Mouse (Mus musculus): ENCODE results near the gene Gas7. TPM values are rescaled to one million over a fixed set of nuclear protein-coding genes. Genes with fewer than 3 reads are reported as not detected.

The Gas7 gene
- polyA plus RNA-seq (2015; fragmentation: Nextera tagmentation; extraction: Ambion mirVana): 56.6 and 57.8 TPM in 2 replicates

GRCm38 (mm10) chr11:67454874-67455526 lies at the start of gene Gas7:
Gas7 (plus strand) TSS chr11:67455437.
- Histone ChIP-seq H3K27me3 (peaks cover 15% of the 10 kb centered on the region; the same call in 1 of the 2 replicates), H3K4me1 (peaks cover 8% of the 10 kb centered on the region), H3K36me3 (no peaks in the 10 kb centered on the region), H3K9me3 (no peaks in the 10 kb centered on the region), H3K27ac (replicated peaks) (peak within 1 kb of the TSS; percentile 1), H3K4me2 (replicated peaks) (peak within 1 kb of the TSS; percentile 99), H3K4me3 (peak within 1 kb of the TSS; percentile 57), H3K9ac (replicated peaks) (peak within 1 kb of the TSS; percentile 69)
- WGBS: 0% methylated on average over 40 of the region's 78 CpGs
- peak; percentile 81 for ATAC-seq (replicated peaks)

GRCm38 (mm10) chr11:67414346-67414940 lies 40.8 kb upstream of the Gas7 start:
- WGBS: 74% methylated on average over 6 of the region's 6 CpGs
- no peak for ATAC-seq (replicated peaks)
- H3K27me3 ChIP-seq: no peaks in the 10 kb centered on the region
- H3K4me2 ChIP-seq (replicated peaks): no peak overlapping the region
- H3K4me1 ChIP-seq: no peaks in the 10 kb centered on the region
- no peak overlapping the region for H3K4me3 ChIP-seq
- H3K27ac ChIP-seq (replicated peaks): no peak overlapping the region
- no peak overlapping the region for H3K9ac ChIP-seq (replicated peaks)
- H3K9me3 ChIP-seq: no peaks in the 10 kb centered on the region
- H3K36me3 ChIP-seq: no peaks in the 10 kb centered on the region

DNA sequence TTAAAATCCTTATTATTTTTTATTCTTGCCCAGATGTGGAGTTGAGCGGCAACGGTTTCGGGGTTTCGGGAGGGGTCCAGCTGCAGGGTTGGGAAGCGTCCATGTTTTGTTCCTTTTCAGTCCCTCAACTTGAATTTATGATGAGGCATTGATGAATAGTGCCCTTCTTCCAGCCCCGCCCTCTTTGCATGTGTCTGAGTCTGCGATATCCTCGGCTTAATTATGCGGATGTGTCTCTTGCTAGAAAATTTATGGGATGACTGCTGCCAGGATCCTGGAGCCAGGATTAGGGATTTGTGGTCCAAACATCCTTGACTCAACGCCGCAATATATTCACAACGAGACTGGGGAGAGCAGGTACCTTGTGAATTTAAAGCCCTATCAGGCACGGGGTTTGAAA lies 31.7 kb upstream of the Gas7 start:
- Histone ChIP-seq H3K4me2 (replicated peaks) (no peak overlapping the region), H3K36me3 (no peaks in the 10 kb centered on the region), H3K4me1 (no peaks in the 10 kb centered on the region), H3K9me3 (no peaks in the 10 kb centered on the region), H3K4me3 (no peak overlapping the region), H3K27ac (replicated peaks) (no peak overlapping the region), H3K9ac (replicated peaks) (no peak overlapping the region), H3K27me3 (no peaks in the 10 kb centered on the region)
- ATAC-seq (replicated peaks): no peak
- WGBS: 82% methylated on average over 13 of the region's 13 CpGs

DNA sequence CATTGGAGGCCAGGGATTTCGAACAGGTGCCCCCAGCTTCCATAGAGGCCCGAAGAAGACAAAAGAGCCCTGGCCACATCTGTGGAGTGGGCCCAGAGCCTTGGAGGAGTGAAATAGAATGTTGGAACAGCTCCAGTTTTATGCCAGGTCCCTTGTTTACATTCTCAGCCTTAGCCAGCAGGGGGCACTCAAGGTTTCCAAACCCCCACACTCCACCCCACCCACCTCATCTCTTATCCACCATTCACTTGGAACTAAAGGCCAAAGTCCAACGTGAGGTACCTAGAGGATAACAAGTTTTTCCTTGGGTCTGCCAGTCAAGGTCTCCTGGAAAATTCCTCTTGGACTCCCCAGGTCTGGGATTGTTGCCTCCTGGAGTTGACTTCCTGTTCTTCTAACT lies 27.0 kb upstream of the Gas7 start:
- no peaks in the 10 kb centered on the region for H3K36me3 ChIP-seq
- no peak overlapping the region for H3K27ac ChIP-seq (replicated peaks)
- 35% methylated on average over 3 of the region's 3 CpGs for WGBS
- peaks cover 6% of the 10 kb centered on the region for H3K4me1 ChIP-seq
- no peaks in the 10 kb centered on the region for H3K27me3 ChIP-seq
- no peak overlapping the region for H3K4me3 ChIP-seq
- H3K4me2 ChIP-seq (replicated peaks): no peak overlapping the region
- H3K9ac ChIP-seq (replicated peaks): no peak overlapping the region
- ATAC-seq (replicated peaks): no peak
- H3K9me3 ChIP-seq: no peaks in the 10 kb centered on the region

GRCm38 (mm10) chr11:67429836-67430235 lies 25.4 kb upstream of the Gas7 start:
- no peak overlapping the region for H3K27ac ChIP-seq (replicated peaks)
- no peak overlapping the region for H3K9ac ChIP-seq (replicated peaks)
- 63% methylated on average over 1 of the region's 1 CpGs for WGBS
- H3K4me2 ChIP-seq (replicated peaks): no peak overlapping the region
- no peak overlapping the region for H3K4me3 ChIP-seq
- H3K4me1 ChIP-seq: peaks cover 6% of the 10 kb centered on the region
- no peaks in the 10 kb centered on the region for H3K36me3 ChIP-seq
- ATAC-seq (replicated peaks): no peak
- no peaks in the 10 kb centered on the region for H3K27me3 ChIP-seq
- H3K9me3 ChIP-seq: no peaks in the 10 kb centered on the region

GRCm38 (mm10) chr11:67431116-67431645 lies 24.1 kb upstream of the Gas7 start:
- Histone ChIP-seq H3K4me3 (no peak overlapping the region), H3K4me1 (peaks cover 6% of the 10 kb centered on the region), H3K36me3 (no peaks in the 10 kb centered on the region), H3K27ac (replicated peaks) (no peak overlapping the region), H3K9me3 (no peaks in the 10 kb centered on the region), H3K27me3 (no peaks in the 10 kb centered on the region), H3K9ac (replicated peaks) (no peak overlapping the region), H3K4me2 (replicated peaks) (0 out of 2 replicates have a peak overlapping the region, but pooled peaks have one; percentile 7)
- 0 out of 2 replicates have a peak, but pooled peaks have one; percentile 26 for ATAC-seq (replicated peaks)
- WGBS: 9% methylated on average over 14 of the region's 14 CpGs

DNA sequence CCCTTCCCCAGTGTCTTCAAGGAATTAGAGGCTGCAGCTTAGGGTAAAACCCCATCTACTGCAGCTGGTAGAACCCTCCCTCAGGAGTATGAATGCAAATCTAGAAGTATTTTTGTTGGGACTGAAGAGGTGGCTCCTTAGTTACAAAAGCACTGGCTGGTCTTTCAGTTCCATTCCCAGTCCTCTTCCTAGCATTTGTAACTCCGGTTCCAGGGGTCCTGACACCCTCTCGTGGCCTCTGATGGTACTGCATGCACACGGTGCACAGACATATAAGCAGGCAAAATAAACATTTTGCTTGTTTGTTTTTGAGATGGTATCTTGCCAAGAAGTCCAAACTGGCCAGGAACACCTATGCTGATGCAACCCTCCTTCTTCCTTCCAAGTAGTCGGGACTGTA lies 23.4 kb upstream of the Gas7 start:
- no peaks in the 10 kb centered on the region for H3K27me3 ChIP-seq
- no peak overlapping the region for H3K9ac ChIP-seq (replicated peaks)
- no peak overlapping the region for H3K27ac ChIP-seq (replicated peaks)
- 69% methylated on average over 4 of the region's 4 CpGs for WGBS
- no peak for ATAC-seq (replicated peaks)
- peaks cover 6% of the 10 kb centered on the region for H3K4me1 ChIP-seq
- H3K4me3 ChIP-seq: no peak overlapping the region
- H3K4me2 ChIP-seq (replicated peaks): no peak overlapping the region
- H3K36me3 ChIP-seq: no peaks in the 10 kb centered on the region
- H3K9me3 ChIP-seq: no peaks in the 10 kb centered on the region

DNA sequence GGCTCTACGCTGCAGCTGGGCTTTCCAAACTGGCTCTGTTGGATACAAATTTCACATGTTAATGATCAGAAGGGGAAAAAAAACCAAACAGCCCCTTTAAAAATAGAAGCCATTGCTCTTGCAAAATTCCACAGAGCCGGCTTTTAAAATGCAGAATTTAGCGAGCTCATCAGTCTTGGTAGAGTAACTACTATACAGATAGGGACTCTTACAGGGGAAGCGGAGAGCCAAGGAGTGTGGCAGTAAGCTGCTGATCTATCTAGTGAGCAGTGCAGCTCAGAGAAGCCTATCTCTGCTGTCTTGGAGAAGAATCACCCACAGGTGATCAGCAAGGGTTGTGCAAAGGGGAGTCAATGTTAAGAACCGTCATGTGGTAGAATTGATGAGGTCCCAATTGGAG lies 21.5 kb upstream of the Gas7 start:
- Histone ChIP-seq H3K4me1 (peaks cover 6% of the 10 kb centered on the region), H3K27ac (replicated peaks) (no peak overlapping the region), H3K27me3 (no peaks in the 10 kb centered on the region), H3K9ac (replicated peaks) (no peak overlapping the region), H3K36me3 (no peaks in the 10 kb centered on the region), H3K4me2 (replicated peaks) (no peak overlapping the region), H3K9me3 (no peaks in the 10 kb centered on the region), H3K4me3 (no peak overlapping the region)
- 86% methylated on average over 5 of the region's 5 CpGs for WGBS
- no peak for ATAC-seq (replicated peaks)

GRCm38 (mm10) chr11:67438746-67439145 lies 16.5 kb upstream of the Gas7 start:
- WGBS: 77% methylated on average over 5 of the region's 5 CpGs
- Histone ChIP-seq H3K27me3 (no peaks in the 10 kb centered on the region), H3K36me3 (no peaks in the 10 kb centered on the region), H3K4me3 (no peak overlapping the region), H3K4me2 (replicated peaks) (no peak overlapping the region), H3K27ac (replicated peaks) (no peak overlapping the region), H3K4me1 (no peaks in the 10 kb centered on the region), H3K9ac (replicated peaks) (no peak overlapping the region), H3K9me3 (no peaks in the 10 kb centered on the region)
- ATAC-seq (replicated peaks): no peak

DNA sequence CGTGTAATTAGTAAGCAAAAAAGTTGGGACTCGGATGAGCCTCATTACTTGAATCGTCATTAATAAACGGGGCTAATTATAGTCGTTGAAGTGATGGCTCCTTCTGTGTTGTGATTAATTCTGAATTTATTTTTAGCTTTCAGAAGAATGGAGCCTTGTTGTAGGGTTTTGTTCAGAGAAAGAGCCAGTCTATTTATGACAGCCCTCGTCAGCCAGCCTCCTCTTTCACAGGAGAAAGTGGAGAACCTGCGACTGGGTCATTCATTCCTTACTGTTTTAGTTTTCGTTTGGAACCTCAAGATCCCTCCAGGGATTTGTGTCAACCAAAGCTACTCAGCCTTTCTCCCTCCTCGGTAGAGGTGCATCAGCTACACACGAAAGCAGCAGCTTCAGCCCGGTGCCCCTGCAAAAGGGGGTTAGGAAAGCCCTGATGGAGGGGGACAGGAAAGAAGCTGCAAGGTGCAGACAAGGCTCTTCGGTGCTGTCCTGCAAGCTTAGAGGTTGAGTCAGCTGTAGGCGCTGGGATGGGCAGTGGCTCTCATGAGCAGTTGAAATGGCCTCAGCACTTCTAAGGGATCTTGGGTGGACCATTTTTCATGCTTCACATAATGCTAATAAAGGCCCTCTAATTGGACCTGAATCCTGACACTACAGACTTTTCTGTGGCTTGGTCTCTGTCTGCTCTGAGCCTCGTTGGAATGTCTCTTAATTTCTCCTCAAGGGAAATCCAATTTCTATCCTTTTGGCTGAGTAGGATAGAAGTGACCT lies 10.0 kb upstream of the Gas7 start:
- Histone ChIP-seq H3K27ac (replicated peaks) (no peak overlapping the region), H3K36me3 (no peaks in the 10 kb centered on the region), H3K27me3 (no peaks in the 10 kb centered on the region), H3K4me3 (no peak overlapping the region), H3K9ac (replicated peaks) (no peak overlapping the region), H3K4me2 (replicated peaks) (no peak overlapping the region), H3K9me3 (no peaks in the 10 kb centered on the region), H3K4me1 (peaks cover 4% of the 10 kb centered on the region)
- ATAC-seq (replicated peaks): no peak
- 13% methylated on average over 14 of the region's 14 CpGs for WGBS

- no peaks in the 10 kb centered on the region for H3K36me3 ChIP-seq
- no peaks in the 10 kb centered on the region for H3K9me3 ChIP-seq
- peaks cover 10% of the 10 kb centered on the region; the same call in 1 of the 2 replicates for H3K27me3 ChIP-seq
- H3K9ac ChIP-seq (replicated peaks): no peak overlapping the region
- H3K4me2 ChIP-seq (replicated peaks): no peak overlapping the region
- H3K4me3 ChIP-seq: no peak overlapping the region
- no peak for ATAC-seq (replicated peaks)
- 86% methylated on average over 5 of the region's 5 CpGs for WGBS
- peaks cover 8% of the 10 kb centered on the region for H3K4me1 ChIP-seq
- no peak overlapping the region for H3K27ac ChIP-seq (replicated peaks)
These were observed 3.7 kb upstream of the Gas7 start for GRCm38 (mm10) chr11:67451525-67451924.

GRCm38 (mm10) chr11:67455527-67455981 lies 317 bp downstream of the Gas7 start:
- 1% methylated on average over 42 of the region's 42 CpGs for WGBS
- H3K4me3 ChIP-seq: peak overlapping the region; percentile 57
- H3K36me3 ChIP-seq: no peaks in the 10 kb centered on the region
- H3K9ac ChIP-seq (replicated peaks): peak overlapping the region; percentile 69
- peak; percentile 44 for ATAC-seq (replicated peaks)
- H3K9me3 ChIP-seq: no peaks in the 10 kb centered on the region
- peak overlapping the region; percentile 1; the same call in 1 of the 2 replicates for H3K27ac ChIP-seq (replicated peaks)
- H3K4me2 ChIP-seq (replicated peaks): peak overlapping the region; percentile 99
- H3K4me1 ChIP-seq: peaks cover 8% of the 10 kb centered on the region
- H3K27me3 ChIP-seq: peaks cover 15% of the 10 kb centered on the region; the same call in 1 of the 2 replicates
